8 mouse cellular contexts compared by ENCODE assay signal in genomic region chr5:96998566-96998907, GRCm38 (mm10). TPM values are rescaled to one million over a fixed set of nuclear protein-coding genes. Genes with fewer than 3 reads are reported as not detected.
DNase-seq lines count a peak whose midpoint lies in the region; ATAC-seq and TF ChIP-seq lines count a peak whose summit lies in the region.

No protein-coding gene starts in this region.

- peak overlapping the region; percentile 95 for H3K27ac ChIP-seq in spleen, adult 2 months (ENCODE audit: insufficient read depth, low read length)
- peak overlapping the region; percentile 99 for H3K27ac ChIP-seq in liver, embryonic 12.5 days

- no peaks in the 10 kb centered on the region for H3K36me3 ChIP-seq in spleen, adult 2 months (ENCODE audit: control insufficient read depth, insufficient read depth, low read length)
- H3K36me3 ChIP-seq in liver, embryonic 12.5 days = peaks cover 38% of the 10 kb centered on the region

- H3K4me2 ChIP-seq in liver, embryonic 12.5 days = peak overlapping the region; percentile 70

- peaks cover 22% of the 10 kb centered on the region for H3K4me1 ChIP-seq in spleen, adult 2 months (ENCODE audit: control insufficient read depth, insufficient read depth, insufficient read length)
- peaks cover 79% of the 10 kb centered on the region for H3K4me1 ChIP-seq in liver, embryonic 12.5 days

- no peaks in the 10 kb centered on the region for H3K27me3 ChIP-seq in spleen, adult 2 months (ENCODE audit: control insufficient read depth, insufficient read depth, low read length)
- no peaks in the 10 kb centered on the region for H3K27me3 ChIP-seq in liver, embryonic 12.5 days (replicated peaks)

- peak overlapping the region; percentile 91 for H3K4me3 ChIP-seq in spleen, adult 2 months (ENCODE audit: extremely low read depth, insufficient read depth, insufficient read length)
- peak overlapping the region; percentile 96 for H3K4me3 ChIP-seq in liver, embryonic 12.5 days

- DNase-seq in cerebellum, adult 9-10 months = peak; percentile 18
- no peak for DNase-seq in cerebellum, adult 11-12 months
- DNase-seq in spleen, adult 2 months (ENCODE audit: low read depth in 1 of 2, low spot score in 2 of 2) = no peak
- DNase-seq in spleen, adult 12 weeks (ENCODE audit: low spot score) = no peak
- DNase-seq in cerebellum, adult 18-20 months = no peak
- DNase-seq in cerebellum, postnatal 36 days = no peak

- under 1% methylated on average over 6 of the region's 6 CpGs for WGBS in spleen, adult 2 months
- 4% methylated on average over 6 of the region's 6 CpGs for WGBS in liver, embryonic 12.5 days (ENCODE audit: insufficient replicate concordance)

- no peak for TF ChIP-seq CTCF in spleen, adult 2 months (IDR thresholded peaks at IDR 0.05; ENCODE audit: extremely low read depth, insufficient read depth, insufficient read length, insufficient replicate concordance)

- H3K9ac ChIP-seq in liver, embryonic 12.5 days = peak overlapping the region; percentile 99

- no peaks in the 10 kb centered on the region for H3K9me3 ChIP-seq in liver, embryonic 12.5 days (replicated peaks)

- ATAC-seq in liver, embryonic 12.5 days = no peak
- no peak for ATAC-seq in megakaryocyte progenitor cell, adult 5-6 weeks (replicated peaks; ENCODE audit: poor library complexity)

- TF ChIP-seq POLR2A in spleen, adult 2 months (IDR thresholded peaks at IDR 0.05; ENCODE audit: low read depth, low read length) = no peak

RNA-seq across cellular contexts. Expression of gene Bmp2k, which starts 1.0 kb away (rescaled TPM):
- polyA plus RNA-seq in spleen, adult 2 months (2012; rRNA removed) = 32.6 and 33.3 TPM in 2 replicates
- 57.2 and 59.8 TPM in 2 replicates for polyA plus RNA-seq in liver, embryonic 12.5 days (2016; fragmentation: Nextera tagmentation; extraction: Ambion mirVana)
- total RNA-seq in megakaryocyte progenitor cell, adult 5-6 weeks (2015) = 39.5 and 43.2 TPM in 2 replicates
- total RNA-seq in megakaryocyte progenitor cell, adult 5-6 weeks (2017) = 16.4 and 16.5 TPM in 2 replicates
